Mouse (Mus musculus): ENCODE data around the gene Hes1. TPM values are rescaled to one million over a fixed set of nuclear protein-coding genes. Genes with fewer than 3 reads are reported as not detected.

Hes1 gene
- total RNA-seq, 2 experiments from 2014 or later = 21.0 to 31.1 TPM

DNA sequence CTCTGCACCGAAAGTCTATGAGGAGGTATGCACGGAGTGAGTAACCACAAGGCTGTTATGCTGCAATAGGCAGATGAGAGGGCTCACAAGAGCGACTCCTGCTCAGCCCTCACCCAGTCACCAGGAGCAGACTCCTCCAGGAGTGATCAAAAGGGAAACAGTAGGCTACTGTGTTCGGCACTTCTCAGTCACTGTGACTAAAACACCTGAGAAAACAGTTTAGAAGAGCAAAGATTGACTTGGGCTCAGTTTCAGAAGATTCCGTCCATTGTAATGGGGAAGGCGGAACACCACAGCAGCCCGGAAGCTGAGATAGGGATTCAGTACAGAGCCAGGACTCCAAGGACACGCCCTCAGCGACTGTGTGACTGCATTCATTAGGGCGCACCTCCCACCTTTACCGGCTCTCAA is 16.8 kb upstream of the Hes1 start:
- no peak for DNase-seq (ENCODE audit: low spot score in 2 of 2)

DNA sequence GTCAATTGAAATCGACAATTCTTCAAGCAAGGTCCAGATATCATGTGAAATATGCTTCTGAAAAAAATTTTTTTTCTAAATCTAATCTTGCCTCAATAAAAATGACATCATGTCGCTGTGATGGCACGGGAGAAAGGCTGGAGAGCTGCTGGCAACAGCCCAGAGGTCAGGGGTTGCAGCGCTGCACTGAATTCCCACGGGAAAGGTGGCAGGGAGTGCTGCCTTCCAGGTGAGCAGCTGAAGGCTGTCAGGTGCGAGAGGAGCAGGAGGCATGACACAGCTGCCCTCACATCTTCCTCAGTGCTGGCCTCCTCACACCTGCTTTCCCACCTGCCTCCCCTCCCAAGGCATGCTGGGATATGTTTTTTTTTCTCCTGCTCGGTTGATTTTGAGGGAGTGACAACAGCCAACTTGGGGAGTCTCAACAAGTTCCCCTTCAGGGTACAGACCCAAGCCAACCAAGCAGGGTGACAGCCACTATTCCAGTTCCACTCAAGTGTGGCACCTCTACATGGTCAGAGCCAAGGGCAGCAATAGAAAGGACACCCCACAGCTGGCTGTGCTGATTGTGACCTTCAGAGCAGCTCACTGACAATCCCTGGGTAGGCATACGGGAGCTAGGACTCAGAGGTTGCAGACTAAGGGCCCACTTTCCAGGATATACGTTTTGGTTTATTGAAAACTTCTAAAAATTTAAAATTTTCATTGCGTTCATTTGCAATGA is 13.3 kb upstream of the Hes1 start:
- DNase-seq (ENCODE audit: low spot score in 2 of 2) = no peak

DNA sequence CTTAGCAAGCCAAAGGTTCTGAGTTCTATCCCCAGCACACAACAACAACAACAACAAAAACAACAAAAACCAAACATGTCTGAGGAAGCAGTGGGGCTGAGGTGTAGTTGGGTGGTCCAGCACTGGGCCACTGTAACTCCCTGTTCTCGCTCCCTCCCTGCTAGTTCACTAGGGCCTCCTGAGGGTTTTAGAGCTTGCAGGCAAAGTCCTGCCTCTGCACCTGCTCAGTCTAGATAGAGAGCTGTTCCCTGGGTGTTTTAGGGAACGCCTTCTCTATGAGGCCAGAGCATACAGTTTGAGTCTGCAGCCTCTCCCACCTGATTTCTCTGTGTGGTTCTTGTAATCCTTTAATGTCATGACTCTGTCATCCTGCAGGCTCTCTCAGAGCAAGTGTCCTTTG is 11.9 kb upstream of the Hes1 start:
- no peak for DNase-seq (ENCODE audit: low spot score in 2 of 2)

DNA sequence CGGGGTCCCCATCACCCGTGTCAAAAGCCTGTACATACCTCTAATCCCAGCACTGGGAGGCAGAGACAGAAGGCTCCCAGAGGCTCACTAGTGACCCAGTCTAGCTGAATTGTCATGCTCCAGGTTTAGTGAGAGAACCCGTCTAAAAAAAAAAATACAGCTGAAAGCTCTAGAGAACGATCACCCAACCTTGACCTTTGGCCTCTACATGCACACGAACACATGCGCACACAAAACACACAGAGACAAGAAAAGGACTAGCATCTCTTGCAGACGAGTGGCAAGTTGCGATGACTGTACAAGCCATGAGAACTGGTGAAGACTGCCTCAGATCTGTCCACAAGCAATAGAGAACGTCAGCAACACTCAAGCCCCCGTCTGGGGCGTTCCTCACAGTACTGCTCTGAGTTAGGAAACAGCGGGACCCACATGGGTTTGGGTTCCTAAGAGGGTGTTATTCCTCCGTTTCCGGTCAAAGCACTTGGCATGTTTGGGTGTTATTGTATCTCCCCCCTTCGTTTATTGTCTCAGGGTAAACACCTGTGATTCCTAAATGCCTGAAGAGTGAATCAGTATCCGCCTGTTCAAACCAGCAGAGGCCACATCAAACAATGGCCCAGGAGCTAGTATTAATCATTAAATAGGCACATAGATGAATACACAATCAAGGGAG is 11.2 kb upstream of the Hes1 start:
- no peak for DNase-seq (ENCODE audit: low spot score in 2 of 2)

DNA sequence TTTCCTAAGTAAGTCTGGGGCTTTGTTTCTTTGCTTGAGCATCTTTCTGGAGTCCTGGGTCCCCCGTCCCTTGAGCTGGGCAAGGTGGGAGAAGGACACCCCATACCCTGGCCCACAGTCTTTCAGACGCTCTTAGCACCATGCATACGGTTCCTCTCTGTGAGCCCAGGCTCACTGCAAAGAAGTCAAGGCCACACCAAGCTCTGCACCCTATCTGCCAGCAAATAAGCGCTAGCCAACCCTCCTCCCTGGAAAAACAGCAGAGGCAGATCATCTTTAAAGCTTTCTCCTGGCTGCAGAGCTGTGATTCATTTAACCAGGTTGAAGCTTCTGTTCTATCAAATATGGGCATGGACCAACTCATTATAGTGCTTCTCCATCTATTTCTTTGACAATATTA is 9.6 kb upstream of the Hes1 start:
- DNase-seq (ENCODE audit: low spot score in 2 of 2) = no peak

DNA sequence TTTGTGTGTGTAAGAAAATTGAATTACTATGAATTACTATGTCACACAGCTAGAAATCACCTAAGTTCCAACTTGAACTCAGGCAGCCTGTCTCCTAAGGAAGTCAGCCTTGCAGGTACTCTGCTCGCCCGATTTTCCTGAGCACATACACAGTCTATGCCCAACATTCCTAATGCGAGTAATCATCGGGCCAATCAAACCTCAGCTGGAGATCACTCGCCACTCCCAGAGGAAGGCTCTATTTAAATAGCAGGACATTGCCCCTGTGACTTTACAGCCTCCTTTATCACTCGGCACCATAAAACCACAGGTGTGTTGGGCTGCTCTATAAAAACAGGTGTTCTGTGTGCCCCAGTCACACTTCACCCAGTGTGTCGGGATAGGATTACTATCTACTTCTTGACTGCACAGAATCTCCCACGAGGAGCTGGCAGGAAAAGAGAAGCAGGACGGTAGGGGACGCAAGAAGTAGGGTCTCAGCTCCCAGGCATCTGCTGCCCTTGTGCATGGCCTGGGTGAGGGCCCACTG is 8.8 kb upstream of the Hes1 start:
- no peak for DNase-seq (ENCODE audit: low spot score in 2 of 2)

DNA sequence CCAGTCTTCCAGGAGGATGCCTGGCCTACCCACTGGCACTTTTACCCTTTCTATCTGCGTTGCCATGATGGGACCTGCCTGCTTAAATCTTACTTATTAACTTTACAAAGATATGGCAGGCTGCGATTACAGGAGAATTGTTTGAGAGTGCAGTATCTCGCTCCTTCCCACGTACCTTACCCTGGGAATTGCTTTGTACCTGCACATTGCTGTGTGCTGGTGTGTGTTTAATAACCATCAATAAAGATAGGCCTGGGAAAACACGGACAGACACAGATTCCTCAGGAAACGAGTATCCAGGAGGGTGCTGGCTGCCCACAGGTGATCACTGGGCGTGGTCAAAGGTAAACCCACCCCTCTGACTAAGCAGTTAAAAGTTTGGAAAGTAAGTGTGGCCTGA is 8.3 kb upstream of the Hes1 start:
- DNase-seq (ENCODE audit: low spot score in 2 of 2) = no peak

DNA sequence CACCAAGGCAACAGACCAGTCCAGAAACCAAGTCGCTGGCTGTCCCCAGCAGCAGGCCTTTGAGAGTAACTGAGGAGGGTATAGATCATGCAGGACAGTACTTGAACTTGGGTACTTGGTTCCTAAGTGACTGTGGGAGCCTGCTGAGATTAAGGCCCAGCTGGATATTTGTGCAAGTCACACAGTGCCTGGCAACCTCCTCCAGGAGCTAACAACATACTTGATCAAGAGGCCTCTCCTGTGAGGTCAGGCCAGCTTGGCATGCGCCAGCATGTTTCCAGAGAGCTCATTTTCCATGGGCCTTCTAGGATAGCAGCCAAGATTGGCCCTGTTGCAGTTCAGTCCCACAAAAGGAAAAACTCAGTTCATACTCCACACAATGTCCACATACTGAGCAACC is 7.3 kb upstream of the Hes1 start:
- DNase-seq (ENCODE audit: low spot score in 2 of 2) = no peak

DNA sequence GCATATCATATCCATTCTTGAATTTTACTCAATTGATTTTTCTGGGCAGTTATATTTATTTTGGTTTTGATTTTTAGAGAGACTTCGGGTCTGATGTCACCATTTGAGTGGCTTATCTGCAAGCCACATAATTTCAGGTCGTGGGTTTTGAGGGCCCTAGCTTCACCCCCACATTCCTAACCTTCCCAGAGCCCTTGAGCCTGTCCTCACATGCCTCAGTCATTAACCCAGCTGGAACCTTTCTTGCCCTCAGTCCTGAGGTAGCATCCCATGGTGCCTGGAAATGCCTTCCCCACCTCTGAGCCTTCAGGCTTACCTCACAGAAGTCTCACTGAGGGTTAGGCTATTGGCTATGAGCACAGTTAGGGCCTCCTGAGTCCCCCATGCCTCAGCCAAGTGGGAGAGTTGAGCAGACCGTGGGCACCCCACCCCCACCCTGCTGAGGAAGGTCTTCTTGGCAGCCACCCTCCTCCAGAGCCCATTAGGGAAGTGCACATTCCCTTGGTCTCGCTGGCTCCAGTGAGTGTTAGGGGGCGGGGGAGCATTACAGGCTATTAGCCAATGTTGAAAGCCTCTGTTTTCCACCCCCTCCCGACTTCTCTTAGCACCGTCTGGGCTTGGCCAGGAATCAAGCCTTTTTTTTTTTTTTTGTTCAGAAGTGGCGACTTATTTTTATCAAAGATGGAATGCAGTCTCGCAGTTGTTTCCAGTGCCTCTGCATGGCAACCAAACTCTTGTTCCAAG is 5.0 kb upstream of the Hes1 start:
- DNase-seq (ENCODE audit: low spot score in 2 of 2) = no peak

DNA sequence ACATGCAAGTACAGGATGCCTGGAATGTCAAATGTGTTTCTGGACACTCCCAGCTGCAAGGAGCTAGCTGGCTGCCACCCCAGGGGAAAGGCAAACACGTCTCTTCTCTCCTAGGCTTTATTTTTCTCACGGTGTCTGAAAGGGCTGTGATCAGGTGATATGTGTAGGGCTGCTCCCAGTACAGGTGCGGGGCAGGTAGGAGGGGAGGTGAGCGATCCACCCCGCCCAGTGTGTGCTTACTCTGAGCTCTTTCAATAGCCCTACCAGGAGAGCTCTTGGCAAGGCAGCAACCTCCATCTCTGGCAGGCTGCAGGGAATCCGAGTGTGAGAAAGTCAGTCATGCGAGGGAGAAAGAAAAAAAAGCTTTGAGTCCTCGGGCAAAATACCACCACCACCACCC is 3.8 kb upstream of the Hes1 start:
- no peak for DNase-seq (ENCODE audit: low spot score in 2 of 2)

DNA sequence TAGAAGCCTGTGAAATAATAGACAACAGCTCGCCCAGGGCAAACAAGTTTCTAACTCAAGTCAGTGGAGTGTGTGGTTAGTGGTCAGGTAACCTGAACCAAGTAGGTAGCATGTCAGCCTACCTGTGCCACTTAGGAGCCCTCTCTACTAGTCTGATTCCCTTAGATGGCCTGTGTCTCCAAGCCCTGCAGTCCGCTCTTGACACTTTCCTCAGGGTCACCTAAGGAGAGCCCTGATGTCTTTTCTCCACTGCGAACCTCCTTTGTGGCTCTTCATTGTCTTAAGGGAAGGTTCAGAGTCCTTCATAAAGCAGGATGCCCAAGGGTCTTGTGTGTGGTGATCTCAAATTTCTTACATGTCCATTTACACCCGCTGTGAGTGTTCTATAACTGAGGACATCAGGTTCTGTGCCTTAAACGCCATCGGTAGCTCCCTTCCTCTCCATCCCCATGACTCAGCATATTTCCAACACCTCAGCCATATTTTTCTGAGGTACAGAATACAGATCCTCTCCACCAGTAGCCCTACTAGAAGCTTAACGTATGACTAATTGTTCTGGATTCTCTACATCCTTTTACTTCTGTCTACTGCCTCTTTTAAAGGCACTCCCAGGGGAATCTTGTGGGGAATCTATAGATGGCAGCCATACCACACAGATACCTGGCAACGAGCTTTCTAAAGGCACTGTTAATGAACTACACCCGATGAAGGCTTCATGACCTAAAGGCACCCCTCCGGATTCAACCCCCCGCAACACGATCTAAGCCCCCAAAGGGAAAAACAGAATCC is 1.7 kb upstream of the Hes1 start:
- no peak for DNase-seq (ENCODE audit: low spot score in 2 of 2)

DNA sequence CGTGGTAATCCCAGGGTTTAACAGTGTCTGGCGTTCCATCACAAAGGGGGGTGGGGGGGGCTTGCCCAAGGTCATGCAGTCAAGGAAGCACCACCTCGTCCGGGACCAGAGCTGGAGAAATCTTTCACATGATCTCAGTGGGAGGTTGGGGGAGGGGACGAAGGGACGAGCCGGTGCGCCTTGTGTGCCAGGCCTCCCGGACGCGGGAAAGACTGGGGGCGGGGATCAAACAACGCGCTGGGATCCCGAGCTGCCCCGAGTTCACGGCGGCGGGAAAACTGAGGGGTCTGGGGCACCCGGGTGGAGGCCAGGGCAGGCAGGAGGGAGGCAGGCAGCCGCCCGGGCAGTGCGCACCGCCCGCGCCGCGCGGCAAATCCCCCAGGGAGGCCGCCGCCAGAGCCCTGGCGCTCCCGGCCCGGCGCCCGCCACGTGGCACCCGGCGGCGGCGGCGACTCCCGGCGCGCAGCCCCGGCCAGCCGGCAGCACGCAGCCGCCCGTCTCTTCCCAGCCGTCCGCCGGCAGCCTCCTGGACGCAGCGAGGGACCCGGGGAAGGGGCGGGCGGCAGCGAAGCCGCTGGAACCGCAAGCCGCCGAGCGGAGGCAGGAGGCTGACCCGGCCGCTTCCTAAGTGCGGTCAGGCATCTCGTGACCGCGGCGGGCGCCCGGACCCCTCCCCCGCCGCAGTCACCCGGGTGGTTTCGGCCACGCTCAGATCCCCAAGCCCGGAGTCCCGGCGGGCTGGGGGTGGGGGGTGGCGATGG is 883 bp upstream of the Hes1 start:
- DNase-seq (ENCODE audit: low spot score in 2 of 2) = peak; percentile 69 to 75

DNA sequence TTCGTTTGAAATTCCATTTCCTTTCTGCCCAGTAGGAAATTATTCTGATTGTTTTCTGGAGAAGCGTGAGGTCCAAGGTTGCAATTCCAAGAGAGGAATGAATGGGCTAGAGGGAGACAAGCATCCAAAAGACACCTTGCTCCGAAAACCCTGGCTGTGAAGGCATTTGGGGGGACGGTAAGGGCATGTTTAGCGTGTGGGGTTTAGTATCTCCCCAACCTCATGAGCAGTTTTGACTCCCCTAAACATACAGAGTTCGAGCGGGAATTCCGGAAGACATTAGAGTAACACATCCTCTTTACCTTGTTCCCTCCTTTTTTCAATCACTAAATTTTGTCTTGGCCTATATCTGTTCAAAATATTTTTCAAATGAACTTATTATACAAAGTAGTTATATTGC is 429 bp downstream of the Hes1 start:
- no peak for DNase-seq (ENCODE audit: low spot score in 2 of 2)

DNA sequence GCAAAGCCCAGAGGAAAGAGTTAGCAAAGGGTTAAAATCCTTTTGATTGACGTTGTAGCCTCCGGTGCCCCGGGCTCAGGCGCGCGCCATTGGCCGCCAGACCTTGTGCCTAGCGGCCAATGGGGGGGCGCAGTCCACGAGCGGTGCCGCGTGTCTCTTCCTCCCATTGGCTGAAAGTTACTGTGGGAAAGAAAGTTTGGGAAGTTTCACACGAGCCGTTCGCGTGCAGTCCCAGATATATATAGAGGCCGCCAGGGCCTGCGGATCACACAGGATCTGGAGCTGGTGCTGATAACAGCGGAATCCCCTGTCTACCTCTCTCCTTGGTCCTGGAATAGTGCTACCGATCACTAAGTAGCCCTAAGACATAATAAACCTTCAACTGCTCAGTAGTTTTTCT is 893 bp downstream of the Hes1 start:
- DNase-seq (ENCODE audit: low spot score in 2 of 2) = peak; percentile 94

DNA sequence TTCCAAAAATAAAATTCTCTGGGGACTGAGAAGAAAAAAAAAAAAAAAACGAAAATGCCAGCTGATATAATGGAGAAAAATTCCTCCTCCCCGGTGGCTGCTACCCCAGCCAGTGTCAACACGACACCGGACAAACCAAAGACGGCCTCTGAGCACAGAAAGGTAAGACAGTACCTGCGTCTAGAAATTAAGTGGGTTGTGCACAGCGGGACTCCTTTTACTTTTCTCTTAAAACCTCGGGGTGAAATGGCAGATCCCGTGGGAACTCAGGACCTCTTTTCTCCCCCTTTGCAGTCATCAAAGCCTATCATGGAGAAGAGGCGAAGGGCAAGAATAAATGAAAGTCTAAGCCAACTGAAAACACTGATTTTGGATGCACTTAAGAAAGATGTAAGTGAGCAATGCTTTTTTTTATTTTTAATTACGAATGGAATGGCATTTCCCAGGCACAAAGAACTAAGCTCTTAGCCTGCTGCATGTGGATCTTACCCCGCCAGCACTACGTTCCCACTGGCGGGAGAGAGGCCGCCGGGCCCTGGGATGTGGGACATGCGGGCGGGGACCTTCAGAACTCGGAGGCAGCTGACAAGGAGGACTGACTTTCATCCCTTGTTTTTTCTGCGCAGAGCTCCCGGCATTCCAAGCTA is 1.5 kb downstream of the Hes1 start:
- no peak for DNase-seq (ENCODE audit: low spot score in 2 of 2)

DNA sequence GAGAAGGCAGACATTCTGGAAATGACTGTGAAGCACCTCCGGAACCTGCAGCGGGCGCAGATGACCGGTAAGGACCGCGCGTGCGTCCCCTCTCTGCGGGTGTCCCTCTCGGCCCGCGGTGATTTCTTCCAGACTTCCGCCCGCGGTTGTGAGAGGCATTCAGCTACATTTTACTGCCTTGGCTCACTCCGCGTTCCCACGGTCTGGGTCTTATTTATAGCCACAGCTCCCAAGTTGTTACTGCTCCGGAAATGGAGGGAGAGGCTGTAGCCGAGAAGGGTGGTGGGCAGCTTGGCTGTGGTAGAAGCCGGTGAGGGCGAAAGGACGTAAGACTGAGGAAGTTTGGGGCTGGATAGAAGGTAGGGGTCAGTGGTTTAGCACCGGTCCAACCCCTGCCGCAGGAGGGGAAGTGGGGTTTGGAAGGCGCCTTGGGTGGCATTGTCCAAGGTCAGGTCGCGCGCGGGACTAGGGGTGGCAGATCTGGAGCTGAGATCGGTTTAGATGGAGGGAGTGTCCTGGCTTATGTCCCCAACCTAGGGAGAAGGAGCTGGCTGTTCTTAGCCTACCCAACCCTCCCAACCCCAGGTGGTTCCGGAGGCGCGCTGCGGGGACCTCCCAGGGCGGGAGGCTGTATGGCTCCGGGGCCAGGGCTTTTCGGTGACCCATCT is 2.1 kb downstream of the Hes1 start:
- DNase-seq (ENCODE audit: low spot score in 2 of 2) = peak; percentile 59 to 60

DNA sequence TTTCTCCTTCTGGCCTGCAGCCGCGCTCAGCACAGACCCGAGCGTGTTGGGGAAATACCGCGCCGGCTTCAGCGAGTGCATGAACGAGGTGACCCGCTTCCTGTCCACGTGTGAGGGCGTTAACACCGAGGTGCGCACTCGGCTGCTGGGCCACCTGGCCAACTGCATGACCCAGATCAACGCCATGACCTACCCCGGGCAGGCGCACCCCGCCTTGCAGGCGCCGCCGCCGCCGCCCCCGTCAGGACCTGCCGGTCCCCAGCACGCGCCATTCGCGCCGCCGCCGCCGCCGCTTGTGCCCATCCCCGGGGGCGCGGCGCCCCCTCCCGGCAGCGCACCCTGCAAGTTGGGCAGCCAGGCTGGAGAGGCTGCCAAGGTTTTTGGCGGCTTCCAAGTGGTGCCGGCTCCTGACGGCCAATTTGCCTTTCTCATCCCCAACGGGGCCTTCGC is 2.7 kb downstream of the Hes1 start:
- peak; percentile 88 to 89 for DNase-seq (ENCODE audit: low spot score in 2 of 2)

DNA sequence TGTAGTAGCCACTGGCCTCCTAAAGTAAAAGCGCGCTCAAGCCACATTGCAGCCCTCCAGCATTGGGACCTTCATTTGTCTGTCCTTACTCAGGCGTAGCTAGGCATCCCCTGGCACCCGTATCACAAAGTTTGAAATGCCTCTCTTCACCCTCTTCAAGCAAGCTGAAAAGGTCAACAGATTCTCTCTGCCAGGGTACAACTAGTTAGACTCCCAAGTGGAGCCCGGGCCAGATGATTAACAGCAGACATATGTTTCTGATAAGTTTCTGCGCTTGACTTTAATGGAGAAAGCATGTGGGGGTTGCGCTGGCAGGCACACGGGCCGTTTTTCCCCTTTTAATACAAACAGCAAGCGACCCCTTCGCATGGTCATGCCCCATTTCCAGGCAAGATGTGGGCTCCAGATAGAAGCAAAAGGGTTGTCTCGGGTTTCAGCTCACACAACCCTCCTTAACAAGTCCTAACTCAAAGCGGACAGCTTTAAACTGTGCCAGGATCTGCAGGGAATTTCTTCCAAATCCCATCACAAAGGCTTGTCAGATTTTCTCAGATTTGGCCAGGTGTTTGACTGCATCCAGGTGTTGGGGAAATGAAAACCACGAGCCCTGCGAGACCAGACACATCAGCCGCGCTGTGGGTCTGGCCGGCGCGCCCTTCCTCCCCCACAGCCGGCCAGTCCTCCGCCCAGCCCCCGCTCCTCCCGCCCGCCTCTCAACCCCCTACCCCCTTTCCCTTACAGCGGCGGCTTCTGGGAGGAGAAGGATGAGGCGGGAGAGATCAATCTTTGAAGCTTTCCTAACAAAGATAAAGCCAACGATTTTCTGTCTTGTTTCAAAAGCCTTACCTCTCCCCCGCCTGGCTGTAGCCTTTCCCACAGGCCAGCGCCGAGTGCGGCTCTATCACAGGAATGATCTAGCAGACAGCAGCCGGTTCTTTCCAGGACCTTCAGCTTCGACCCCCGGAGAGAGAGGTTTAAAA is 4.1 kb downstream of the Hes1 start:
- DNase-seq (ENCODE audit: low spot score in 2 of 2) = peak in 1 of 2 experiments; percentile 41
